In genomic region chr15:90827816-90828215, GRCm38 (mm10) we compare ENCODE assay signal across 15 mouse cellular contexts.
DNase-seq lines count a peak whose midpoint lies in the region; ATAC-seq lines count a peak whose summit lies in the region.
"Had no signal": no experiment of that assay in that cellular context is flagged by ENCODE, and none has a peak within 500 bp of the region (broad histone marks: within the 10 kb centered on the region; RNA-seq: fewer than 3 reads in every experiment).

No protein-coding gene starts in this region.

- no peak overlapping the region for H3K27ac ChIP-seq in hindbrain, embryonic 12.5 days
- no peak overlapping the region for H3K27ac ChIP-seq in hindbrain, embryonic 10.5 days
- no peak overlapping the region for H3K27ac ChIP-seq in neural tube, embryonic 14.5 days (ENCODE audit: low read depth, low read length)
- H3K27ac ChIP-seq: embryonic facial prominence, embryonic 15.5 days; limb, embryonic 12.5 days had no signal

- ATAC-seq in hindbrain, embryonic 12.5 days (ENCODE audit: low FRiP score): peak; percentile 52
- ATAC-seq in neural tube, embryonic 14.5 days (ENCODE audit: low read depth): peak; percentile 79
- ATAC-seq: intestine, embryonic 16.5 days had no signal

- 17% methylated on average over 4 of the region's 4 CpGs for WGBS in hindbrain, embryonic 12.5 days
- WGBS in hindbrain, embryonic 10.5 days: 17% methylated on average over 4 of the region's 4 CpGs
- whole genome bisulfite sequencing in neural tube, embryonic 14.5 days: 6% methylated on average over 4 of the region's 4 CpGs

- no peaks in the 10 kb centered on the region for H3K36me3 ChIP-seq in hindbrain, embryonic 12.5 days
- H3K36me3 ChIP-seq in hindbrain, embryonic 10.5 days: no peaks in the 10 kb centered on the region
- H3K36me3 ChIP-seq in neural tube, embryonic 14.5 days (ENCODE audit: control insufficient read depth, insufficient read depth, low read length): no peaks in the 10 kb centered on the region
- H3K36me3 ChIP-seq: embryonic facial prominence, embryonic 15.5 days; limb, embryonic 12.5 days had no signal

- no peak overlapping the region for H3K4me3 ChIP-seq in hindbrain, embryonic 12.5 days
- H3K4me3 ChIP-seq in hindbrain, embryonic 10.5 days: no peak overlapping the region
- no peak overlapping the region for H3K4me3 ChIP-seq in neural tube, embryonic 14.5 days (ENCODE audit: low read depth, low read length)
- H3K4me3 ChIP-seq: embryonic facial prominence, embryonic 15.5 days; limb, embryonic 12.5 days; myocyte had no signal

- no peak overlapping the region for H3K9ac ChIP-seq in hindbrain, embryonic 12.5 days
- H3K9ac ChIP-seq in neural tube, embryonic 14.5 days (replicated peaks; ENCODE audit: low read depth, low read length): no peak overlapping the region
- H3K9ac ChIP-seq: embryonic facial prominence, embryonic 15.5 days; limb, embryonic 12.5 days had no signal

- no peaks in the 10 kb centered on the region for H3K27me3 ChIP-seq in hindbrain, embryonic 12.5 days
- H3K27me3 ChIP-seq in hindbrain, embryonic 10.5 days (ENCODE audit: insufficient read depth, poor library complexity, severe bottlenecking): no peaks in the 10 kb centered on the region
- H3K27me3 ChIP-seq in neural tube, embryonic 14.5 days (ENCODE audit: control insufficient read depth, insufficient read depth, low read length): no peaks in the 10 kb centered on the region
- H3K27me3 ChIP-seq: embryonic facial prominence, embryonic 15.5 days; limb, embryonic 12.5 days had no signal

- no peaks in the 10 kb centered on the region for H3K4me1 ChIP-seq in hindbrain, embryonic 12.5 days
- peaks cover 9% of the 10 kb centered on the region; the same call in 1 of the 2 replicates for H3K4me1 ChIP-seq in hindbrain, embryonic 10.5 days (replicated peaks)
- no peaks in the 10 kb centered on the region for H3K4me1 ChIP-seq in neural tube, embryonic 14.5 days (ENCODE audit: control insufficient read depth, insufficient read depth, low read length)
- H3K4me1 ChIP-seq: embryonic facial prominence, embryonic 15.5 days; limb, embryonic 12.5 days had no signal

- H3K4me2 ChIP-seq in hindbrain, embryonic 12.5 days (replicated peaks): no peak overlapping the region
- no peak overlapping the region for H3K4me2 ChIP-seq in neural tube, embryonic 14.5 days (ENCODE audit: low read depth, low read length)
- H3K4me2 ChIP-seq: embryonic facial prominence, embryonic 15.5 days; limb, embryonic 12.5 days had no signal

- no peak for DNase-seq in hindbrain, embryonic 10.5 days (ENCODE audit: low spot score)
- peak; percentile 19 for DNase-seq in embryo, embryonic 11.5 days (ENCODE audit: low read depth, low spot score)
- DNase-seq in kidney, adult 9 months: peak; percentile 66
- DNase-seq in testis, postnatal 14 days (ENCODE audit: low spot score): no peak
- DNase-seq in urinary bladder, postnatal 25 days (ENCODE audit: low spot score): no peak
- DNase-seq in lung, postnatal 14 days: no peak
- DNase-seq: cerebellum, adult 9-11 months; layer of hippocampus, postnatal 36 days; thymus, adult 18-20 months had no signal

- no peaks in the 10 kb centered on the region for H3K9me3 ChIP-seq in hindbrain, embryonic 12.5 days (replicated peaks)
- H3K9me3 ChIP-seq in hindbrain, embryonic 10.5 days: peaks cover 5% of the 10 kb centered on the region; the same call in 1 of the 2 replicates
- H3K9me3 ChIP-seq in neural tube, embryonic 14.5 days (ENCODE audit: control insufficient read depth, low read length): no peaks in the 10 kb centered on the region
- H3K9me3 ChIP-seq: embryonic facial prominence, embryonic 15.5 days; limb, embryonic 12.5 days had no signal

Comparison
In these comparisons a context has a peak if more than half of its experiments do, and no peak if none do; other contexts are left out.
1. DNase-seq: peak in embryo, embryonic 11.5 days (single experiment) and kidney, adult 9 months (single experiment); none in hindbrain, embryonic 10.5 days (single experiment), testis, postnatal 14 days (single experiment), urinary bladder, postnatal 25 days (single experiment) and lung, postnatal 14 days (single experiment).